Mouse (Mus musculus) cerebellum, postnatal 14 days (tissue): ENCODE data around the gene Fhl4.

ENCODE experiments used
- DNase-seq, 2 experiments: peaks; one replicate each; pipeline ENCODE4 v3.0.0; 2021; ENCODE audit warnings: mixed read lengths in 2 of 2

Gene Fhl4

DNA sequence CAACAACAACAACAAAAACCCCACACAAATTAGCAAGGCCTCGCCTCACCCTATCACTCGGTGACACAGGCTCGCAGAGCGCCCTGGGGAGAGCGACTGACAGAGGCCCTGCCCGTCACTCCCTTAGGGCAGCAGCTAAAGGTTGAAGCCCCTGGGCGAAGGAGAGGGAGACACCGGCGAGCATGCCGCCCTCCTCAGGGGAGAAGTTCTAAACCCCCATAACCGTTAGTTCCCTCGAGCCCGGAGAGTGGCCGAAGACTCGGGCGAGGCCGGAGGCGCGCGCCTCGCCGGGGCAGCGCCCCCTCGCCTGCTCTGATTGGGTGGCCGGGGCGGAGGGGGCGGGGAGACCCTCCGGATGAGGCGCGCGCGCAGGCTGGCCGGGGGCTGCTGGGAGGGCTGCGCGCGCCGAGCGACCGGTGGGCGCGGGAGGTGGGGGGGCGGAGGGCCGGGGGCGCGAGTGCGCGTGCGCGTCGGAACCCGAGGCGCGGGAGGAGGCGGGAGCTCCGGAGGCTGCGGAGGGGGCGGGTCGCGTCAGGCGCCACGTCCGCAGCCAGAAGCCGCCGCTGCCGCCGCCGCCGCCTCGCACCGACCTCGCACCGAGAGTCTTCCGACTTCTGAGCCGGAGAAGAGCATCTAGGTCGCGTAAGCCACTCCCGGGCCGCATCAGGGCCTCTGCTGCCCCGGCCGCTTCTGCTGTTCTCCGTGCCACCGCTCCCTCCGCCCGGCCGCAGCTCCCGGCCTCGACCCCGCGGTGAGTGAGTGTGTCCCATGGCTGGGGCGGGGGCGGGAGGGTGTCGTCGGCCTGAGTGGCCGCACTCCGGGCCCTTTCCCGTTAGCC, at the start of gene Fhl4, which contains the start of gene Tmem263:
Fhl4 (minus strand) TSS at position 249 of the 838 bp plus-strand sequence.
Tmem263 (plus strand) TSS at position 381 of the 838 bp plus-strand sequence.
- DNase-seq = peak; percentile 94 to 95

DNA sequence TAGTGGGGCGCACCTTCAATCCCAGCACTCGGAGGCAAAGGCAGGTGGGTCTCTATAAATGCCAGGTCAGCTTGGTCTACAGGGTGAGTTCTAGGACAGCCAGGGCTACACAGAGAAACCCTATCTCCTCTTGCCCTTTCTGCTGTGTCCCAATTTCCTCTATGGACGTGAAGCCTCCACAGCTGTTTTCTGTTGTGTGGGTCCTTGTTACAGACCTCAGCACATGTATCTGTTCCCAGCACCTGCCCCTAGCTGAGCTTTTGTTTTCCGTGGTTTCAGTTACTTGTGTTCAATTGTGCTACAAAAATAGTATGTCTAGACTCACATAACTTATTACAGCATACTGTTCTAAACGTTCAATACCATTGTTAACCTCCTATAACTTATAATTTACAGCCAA, 46.9 kb upstream of the Fhl4 start:
- no peak for DNase-seq

GRCm38 (mm10) chr10:85146282-85146681, 44.0 kb upstream of the Fhl4 start:
- no peak for DNase-seq

DNA sequence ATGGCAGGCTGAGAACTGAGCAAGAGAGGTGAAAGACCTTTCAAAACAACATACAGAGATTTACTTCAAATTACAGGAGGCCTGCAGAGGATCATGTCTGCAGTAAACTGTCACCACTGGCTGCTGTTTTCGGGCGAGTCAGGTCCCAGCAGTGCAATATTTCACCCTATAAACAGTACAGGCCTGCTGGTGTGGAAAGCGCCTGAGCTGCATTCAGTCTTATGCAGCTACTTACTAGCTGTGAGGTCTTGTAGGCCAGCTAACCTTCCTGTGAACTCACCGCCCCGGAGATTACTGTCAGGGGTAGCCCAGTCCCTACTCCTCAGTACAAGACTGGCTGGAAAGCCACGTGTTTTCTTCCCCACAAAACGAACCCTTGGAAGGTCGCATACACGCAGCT, 39.2 kb upstream of the Fhl4 start:
- no peak for DNase-seq

GRCm38 (mm10) chr10:85136573-85136972, 34.3 kb upstream of the Fhl4 start:
- no peak for DNase-seq

DNA sequence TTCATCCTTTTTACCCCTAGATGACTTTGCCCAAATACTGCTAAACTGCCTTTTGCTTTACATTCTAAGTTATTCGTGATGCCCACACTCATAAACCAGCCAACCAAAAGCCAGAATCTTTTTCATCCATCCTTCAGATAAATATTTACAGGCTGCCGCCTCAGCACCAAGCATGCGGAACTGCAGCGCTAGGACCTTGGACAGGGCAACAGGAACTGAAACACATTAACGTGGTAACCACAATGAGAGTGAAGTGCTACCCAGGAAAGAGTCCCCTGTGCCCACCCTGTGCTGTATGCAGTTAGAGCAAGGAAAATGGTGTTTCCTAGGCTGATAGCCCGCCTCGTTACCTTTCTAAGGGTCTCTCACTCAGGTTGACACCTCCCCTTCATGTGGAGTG, 26.2 kb upstream of the Fhl4 start:
- DNase-seq = peak in 1 of 2 experiments; percentile 17

GRCm38 (mm10) chr10:85127395-85128287, 25.3 kb upstream of the Fhl4 start, which contains the start of gene Mterf2:
Gene Mterf2 (minus strand): TSS chr10:85128027.
- peak; percentile 97 to 98 for DNase-seq

DNA sequence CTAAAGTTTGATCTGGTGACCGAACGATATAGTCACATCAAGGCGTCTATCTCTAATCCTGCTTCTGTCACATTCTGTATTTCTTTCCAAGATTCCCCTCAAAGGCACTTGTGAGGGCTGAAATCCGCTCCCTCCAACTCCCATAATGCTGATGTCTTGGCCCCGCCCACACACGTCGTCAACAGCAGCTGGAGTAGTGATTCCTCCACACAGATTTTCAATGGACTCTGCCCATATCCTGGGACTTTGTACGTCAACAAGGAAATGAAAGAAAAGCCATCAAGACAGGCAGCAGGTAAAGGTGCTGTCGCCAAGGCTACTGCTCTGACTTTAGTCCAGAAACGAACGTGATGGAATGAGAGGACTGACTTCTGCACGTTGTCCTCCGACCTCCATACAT, 22.9 kb upstream of the Fhl4 start:
- no peak for DNase-seq

- DNase-seq = no peak
These were observed 12.1 kb upstream of the Fhl4 start for GRCm38 (mm10) chr10:85114409-85114808.

GRCm38 (mm10) chr10:85103085-85103885, 990 bp upstream of the Fhl4 start:
- peak; percentile 44 to 45 for DNase-seq

DNA sequence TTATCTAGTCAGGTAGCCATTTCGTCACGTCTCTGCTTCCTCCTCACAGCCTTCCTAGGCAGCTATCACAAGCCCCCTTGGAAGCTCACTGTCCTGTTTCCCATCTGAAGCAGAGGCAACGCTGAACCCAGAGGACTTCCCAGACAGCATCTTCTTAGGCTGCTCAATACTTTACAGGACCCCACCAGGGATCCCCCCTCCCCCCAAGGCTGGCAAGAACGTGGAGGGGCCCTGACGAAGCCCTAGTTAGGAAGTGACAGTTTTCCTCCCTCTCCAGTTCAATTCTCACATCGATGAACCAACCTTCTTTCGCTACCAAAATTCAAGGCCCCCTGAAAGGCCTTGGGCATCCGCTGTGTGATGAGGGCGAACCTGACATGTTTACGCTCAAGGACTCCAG, 454 bp downstream of the Fhl4 start:
- DNase-seq = peak; percentile 65 to 68

DNA sequence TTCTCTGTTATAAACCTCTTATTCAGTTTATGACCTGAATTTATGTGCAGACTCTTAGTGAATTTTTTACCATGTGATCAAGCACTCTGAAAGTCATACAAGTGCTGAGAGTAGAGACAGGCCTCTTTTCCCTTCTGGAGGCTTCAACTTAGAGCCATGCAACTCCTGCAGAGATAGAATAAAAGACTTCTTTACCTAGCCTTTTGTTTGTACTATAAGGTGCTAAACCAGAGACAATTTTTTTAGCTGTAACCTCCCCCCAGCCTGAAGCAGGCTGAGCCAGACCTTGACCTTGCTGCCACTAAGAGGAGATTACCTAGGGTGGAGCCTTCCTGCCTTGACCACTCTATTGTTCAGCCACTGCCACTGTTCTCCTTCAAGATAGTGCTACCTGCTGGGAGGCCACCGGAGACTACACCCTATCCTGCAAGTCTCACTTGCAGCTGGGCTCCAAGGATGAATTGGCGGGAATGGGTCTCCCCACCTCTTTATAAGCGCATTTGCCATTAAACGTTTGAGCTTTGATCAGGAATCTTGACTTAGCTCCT, 30.6 kb downstream of the Fhl4 start:
- DNase-seq = no peak

DNA sequence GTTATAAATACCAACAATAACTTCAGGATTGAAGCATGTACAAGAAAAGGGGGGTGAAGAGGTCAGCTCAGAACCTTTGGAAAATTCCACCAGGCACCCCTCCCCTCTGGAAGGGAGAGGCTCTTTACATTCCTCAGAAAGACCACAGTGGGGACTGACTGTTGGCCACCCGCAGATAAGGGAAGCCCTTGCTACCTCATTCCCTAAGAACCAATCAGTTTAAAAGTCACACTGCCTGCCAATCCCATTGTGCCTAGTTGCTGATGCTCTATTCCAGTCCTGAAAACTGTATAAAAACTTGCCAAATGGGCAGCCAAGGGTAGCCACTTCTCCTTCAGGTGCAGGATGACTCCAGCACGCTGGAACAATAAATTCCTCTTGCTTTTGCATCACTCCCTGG, 47.4 kb downstream of the Fhl4 start:
- DNase-seq = no peak

DNA sequence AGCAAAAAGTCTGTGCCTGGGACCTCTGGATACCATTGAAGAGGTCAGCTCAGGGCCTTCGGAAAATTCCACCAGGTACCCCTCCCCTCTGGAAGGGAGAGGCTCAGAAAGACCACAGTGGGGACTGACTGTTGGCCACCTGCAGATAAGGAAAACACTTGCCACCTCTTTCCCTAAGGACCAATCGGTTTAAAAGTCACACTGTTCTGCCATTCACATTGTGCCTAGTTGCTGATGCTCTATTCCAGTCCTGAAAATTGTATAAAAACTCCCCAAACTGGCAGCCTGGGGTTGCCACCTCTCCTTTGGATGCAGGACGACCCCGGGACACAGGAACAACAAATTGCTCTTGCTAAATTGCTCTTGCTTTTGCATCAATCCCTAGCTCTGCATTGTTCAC, 49.8 kb downstream of the Fhl4 start:
- DNase-seq = no peak

GRCm38 (mm10) chr10:85050668-85051208, 51.6 kb downstream of the Fhl4 start:
- no peak for DNase-seq

DNA sequence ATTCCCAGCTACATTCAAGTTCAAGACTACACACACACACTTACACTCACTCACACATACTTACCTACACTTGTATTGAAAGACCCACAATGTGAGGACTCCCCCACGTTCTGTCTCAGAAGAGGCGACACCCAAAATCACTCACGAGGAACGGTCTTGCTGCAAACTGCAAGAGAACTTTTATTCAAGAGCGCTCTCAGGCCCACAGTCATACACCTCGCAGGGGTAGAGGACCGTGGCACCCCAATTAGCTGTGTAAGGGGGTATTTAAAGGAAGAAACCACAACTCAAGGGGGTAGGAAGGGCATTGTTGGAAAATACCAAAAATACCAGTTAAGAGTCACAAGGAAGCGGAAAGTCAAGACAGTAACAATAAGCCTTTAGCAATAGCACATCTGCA, 54.3 kb downstream of the Fhl4 start:
- no peak for DNase-seq

DNA sequence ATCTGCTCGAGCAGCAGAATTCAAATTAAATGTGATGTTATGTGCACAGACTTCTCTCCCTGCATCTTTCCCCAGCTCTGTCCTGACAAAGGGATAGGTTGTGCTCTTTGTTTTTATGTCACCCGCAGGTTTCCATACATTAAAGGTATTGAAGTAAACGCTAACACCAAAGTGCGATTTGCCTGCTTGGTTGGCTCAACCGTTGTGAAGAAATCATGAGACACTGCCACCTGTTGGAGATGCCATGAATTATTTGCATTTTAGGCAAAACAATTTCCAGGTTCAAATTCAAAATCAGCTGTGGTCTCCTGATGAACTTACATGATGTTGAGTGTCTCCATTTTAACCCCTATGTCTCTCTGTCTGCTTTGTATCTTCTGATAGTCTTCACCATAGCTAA, 55.7 kb downstream of the Fhl4 start:
- peak; percentile 61 to 64 for DNase-seq
